Mouse (Mus musculus): ENCODE results near the gene Thbs2. TPM values are rescaled to one million over a fixed set of nuclear protein-coding genes. Genes with fewer than 3 reads are reported as not detected.

Gene Thbs2
- polyA plus RNA-seq, 1 experiment from 2014 or later = 11.6 TPM

GRCm38 (mm10) chr17:14697096-14697495, 3.1 kb upstream of the Thbs2 start:
- H3K9ac ChIP-seq = no peak overlapping the region
- H3K4me1 ChIP-seq (replicated peaks) = peaks cover 15% of the 10 kb centered on the region; the same call in 1 of the 2 replicates
- no peaks in the 10 kb centered on the region for H3K36me3 ChIP-seq
- ATAC-seq (ENCODE audit: insufficient number of reproducible peaks, low FRiP score) = no peak
- no peak overlapping the region for H3K27ac ChIP-seq (ENCODE audit: poor library complexity, severe bottlenecking)
- no peaks in the 10 kb centered on the region for H3K9me3 ChIP-seq (replicated peaks)
- 66% methylated on average over 6 of the region's 6 CpGs for WGBS
- no peak overlapping the region for H3K4me2 ChIP-seq
- no peaks in the 10 kb centered on the region for H3K27me3 ChIP-seq (replicated peaks)
- H3K4me3 ChIP-seq = no peak overlapping the region

GRCm38 (mm10) chr17:14696281-14696795, 2.3 kb upstream of the Thbs2 start:
- Histone ChIP-seq H3K9me3 (replicated peaks) (no peaks in the 10 kb centered on the region), H3K9ac (no peak overlapping the region), H3K27ac (ENCODE audit: poor library complexity, severe bottlenecking) (no peak overlapping the region), H3K36me3 (no peaks in the 10 kb centered on the region), H3K27me3 (replicated peaks) (0 out of 2 replicates have a peak, but pooled peaks cover 2% of the 10 kb centered on the region), H3K4me2 (no peak overlapping the region), H3K4me3 (no peak overlapping the region), H3K4me1 (replicated peaks) (peaks cover 22% of the 10 kb centered on the region; the same call in 1 of the 2 replicates)
- 75% methylated on average over 6 of the region's 6 CpGs for WGBS
- no peak for ATAC-seq (ENCODE audit: insufficient number of reproducible peaks, low FRiP score)

GRCm38 (mm10) chr17:14693048-14693993, 714 bp downstream of the Thbs2 start:
- 0 out of 2 replicates have a peak, but pooled peaks cover 3% of the 10 kb centered on the region for H3K27me3 ChIP-seq (replicated peaks)
- peaks cover 22% of the 10 kb centered on the region; the same call in 1 of the 2 replicates for H3K4me1 ChIP-seq (replicated peaks)
- no peaks in the 10 kb centered on the region for H3K9me3 ChIP-seq (replicated peaks)
- 0 out of 2 replicates have a peak overlapping the region, but pooled peaks have one; percentile 46 for H3K27ac ChIP-seq (ENCODE audit: poor library complexity, severe bottlenecking)
- H3K4me2 ChIP-seq = peak overlapping the region; percentile 70
- H3K9ac ChIP-seq = peak overlapping the region; percentile 70
- ATAC-seq (ENCODE audit: insufficient number of reproducible peaks, low FRiP score) = no peak
- H3K36me3 ChIP-seq = no peaks in the 10 kb centered on the region
- H3K4me3 ChIP-seq = peak overlapping the region; percentile 45
- 12% methylated on average over 9 of the region's 9 CpGs for WGBS

- Histone ChIP-seq H3K4me3 (no peak overlapping the region), H3K36me3 (no peaks in the 10 kb centered on the region), H3K4me1 (replicated peaks) (peaks cover 22% of the 10 kb centered on the region; the same call in 1 of the 2 replicates), H3K27ac (ENCODE audit: poor library complexity, severe bottlenecking) (no peak overlapping the region), H3K9me3 (replicated peaks) (no peaks in the 10 kb centered on the region), H3K9ac (no peak overlapping the region), H3K4me2 (no peak overlapping the region), H3K27me3 (replicated peaks) (0 out of 2 replicates have a peak, but pooled peaks cover 3% of the 10 kb centered on the region)
- WGBS = 55% methylated on average over 6 of the region's 6 CpGs
- ATAC-seq (ENCODE audit: insufficient number of reproducible peaks, low FRiP score) = no peak
These were observed 2.1 kb downstream of the Thbs2 start for GRCm38 (mm10) chr17:14691901-14692300.

GRCm38 (mm10) chr17:14691197-14691596, 2.8 kb downstream of the Thbs2 start:
- Histone ChIP-seq H3K36me3 (no peaks in the 10 kb centered on the region), H3K27ac (ENCODE audit: poor library complexity, severe bottlenecking) (no peak overlapping the region), H3K9me3 (replicated peaks) (no peaks in the 10 kb centered on the region), H3K4me1 (replicated peaks) (peaks cover 22% of the 10 kb centered on the region; the same call in 1 of the 2 replicates), H3K9ac (no peak overlapping the region), H3K27me3 (replicated peaks) (0 out of 2 replicates have a peak, but pooled peaks cover 3% of the 10 kb centered on the region), H3K4me3 (no peak overlapping the region), H3K4me2 (no peak overlapping the region)
- 49% methylated on average over 4 of the region's 4 CpGs for WGBS
- ATAC-seq (ENCODE audit: insufficient number of reproducible peaks, low FRiP score) = no peak

GRCm38 (mm10) chr17:14682836-14683235, 11.2 kb downstream of the Thbs2 start:
- no peak overlapping the region for H3K27ac ChIP-seq (ENCODE audit: poor library complexity, severe bottlenecking)
- no peak overlapping the region for H3K4me2 ChIP-seq
- no peak for ATAC-seq (ENCODE audit: insufficient number of reproducible peaks, low FRiP score)
- 83% methylated on average over 7 of the region's 7 CpGs for WGBS
- peaks cover 3% of the 10 kb centered on the region; the same call in 1 of the 2 replicates for H3K4me1 ChIP-seq (replicated peaks)
- H3K4me3 ChIP-seq = no peak overlapping the region
- H3K9me3 ChIP-seq (replicated peaks) = no peaks in the 10 kb centered on the region
- H3K9ac ChIP-seq = no peak overlapping the region
- H3K36me3 ChIP-seq = peaks cover 6% of the 10 kb centered on the region
- H3K27me3 ChIP-seq (replicated peaks) = 0 out of 2 replicates have a peak, but pooled peaks cover 3% of the 10 kb centered on the region

- WGBS = 84% methylated on average over 12 of the region's 12 CpGs
- no peak overlapping the region for H3K27ac ChIP-seq (ENCODE audit: poor library complexity, severe bottlenecking)
- H3K9ac ChIP-seq = no peak overlapping the region
- no peak for ATAC-seq (ENCODE audit: insufficient number of reproducible peaks, low FRiP score)
- H3K4me3 ChIP-seq = no peak overlapping the region
- H3K4me2 ChIP-seq = no peak overlapping the region
- peaks cover 14% of the 10 kb centered on the region; the same call in 1 of the 2 replicates for H3K27me3 ChIP-seq (replicated peaks)
- peaks cover 9% of the 10 kb centered on the region for H3K36me3 ChIP-seq
- H3K9me3 ChIP-seq (replicated peaks) = no peaks in the 10 kb centered on the region
- peaks cover 3% of the 10 kb centered on the region; the same call in 1 of the 2 replicates for H3K4me1 ChIP-seq (replicated peaks)
These were observed 13.0 kb downstream of the Thbs2 start for GRCm38 (mm10) chr17:14681047-14681446.

- Histone ChIP-seq H3K27ac (ENCODE audit: poor library complexity, severe bottlenecking) (no peak overlapping the region), H3K4me2 (no peak overlapping the region), H3K27me3 (replicated peaks) (peaks cover 15% of the 10 kb centered on the region; the same call in 1 of the 2 replicates), H3K4me3 (no peak overlapping the region), H3K9ac (no peak overlapping the region), H3K36me3 (peaks cover 9% of the 10 kb centered on the region), H3K4me1 (replicated peaks) (no peaks in the 10 kb centered on the region), H3K9me3 (replicated peaks) (no peaks in the 10 kb centered on the region)
- no peak for ATAC-seq (ENCODE audit: insufficient number of reproducible peaks, low FRiP score)
- WGBS = 70% methylated on average over 8 of the region's 8 CpGs
These were observed 16.8 kb downstream of the Thbs2 start for GRCm38 (mm10) chr17:14677198-14677597.

GRCm38 (mm10) chr17:14675517-14675916, 18.5 kb downstream of the Thbs2 start:
- Histone ChIP-seq H3K27ac (ENCODE audit: poor library complexity, severe bottlenecking) (no peak overlapping the region), H3K36me3 (peaks cover 9% of the 10 kb centered on the region), H3K4me1 (replicated peaks) (no peaks in the 10 kb centered on the region), H3K27me3 (replicated peaks) (peaks cover 15% of the 10 kb centered on the region; the same call in 1 of the 2 replicates), H3K4me3 (no peak overlapping the region), H3K9me3 (replicated peaks) (no peaks in the 10 kb centered on the region), H3K9ac (no peak overlapping the region), H3K4me2 (no peak overlapping the region)
- ATAC-seq (ENCODE audit: insufficient number of reproducible peaks, low FRiP score) = no peak
- WGBS = 75% methylated on average over 2 of the region's 2 CpGs

GRCm38 (mm10) chr17:14672402-14672801, 21.6 kb downstream of the Thbs2 start:
- Histone ChIP-seq H3K27ac (ENCODE audit: poor library complexity, severe bottlenecking) (no peak overlapping the region), H3K9me3 (replicated peaks) (no peaks in the 10 kb centered on the region), H3K4me3 (no peak overlapping the region), H3K4me1 (replicated peaks) (no peaks in the 10 kb centered on the region), H3K4me2 (no peak overlapping the region), H3K9ac (no peak overlapping the region), H3K27me3 (replicated peaks) (peaks cover 13% of the 10 kb centered on the region), H3K36me3 (peaks cover 3% of the 10 kb centered on the region; the same call in 1 of the 2 replicates)
- WGBS = 37% methylated on average over 5 of the region's 5 CpGs
- ATAC-seq (ENCODE audit: insufficient number of reproducible peaks, low FRiP score) = no peak

- Histone ChIP-seq H3K9me3 (replicated peaks) (no peaks in the 10 kb centered on the region), H3K27ac (ENCODE audit: poor library complexity, severe bottlenecking) (no peak overlapping the region), H3K9ac (no peak overlapping the region), H3K4me3 (no peak overlapping the region), H3K4me2 (no peak overlapping the region), H3K4me1 (replicated peaks) (no peaks in the 10 kb centered on the region), H3K27me3 (replicated peaks) (peaks cover 4% of the 10 kb centered on the region; the same call in 1 of the 2 replicates), H3K36me3 (peaks cover 3% of the 10 kb centered on the region; the same call in 1 of the 2 replicates)
- 77% methylated on average over 4 of the region's 4 CpGs for WGBS
- no peak for ATAC-seq (ENCODE audit: insufficient number of reproducible peaks, low FRiP score)
These were observed 26.8 kb downstream of the Thbs2 start for GRCm38 (mm10) chr17:14667225-14667624.
